Mouse (Mus musculus) kidney, embryonic 14.5 days (tissue): ENCODE measurements around the gene Syngr4. TPM values are rescaled to one million over a fixed set of nuclear protein-coding genes. Genes with fewer than 3 reads are reported as not detected.
"Not testable (repeated sequence)": the region's sequence is repeated elsewhere in the genome, so short reads cannot be mapped to it uniquely, and the experiment has no call there.

ENCODE experiments used
- ATAC-seq: fragments of 200-750 bp; cut with Nextera tagmentation; 2 replicates; pipeline ENCODE4 v1.8.0; 2017; ENCODE audit warnings: moderate number of reproducible peaks, mild to moderate bottlenecking, moderate TSS enrichment, moderate library complexity; ENCODE audit not compliant: low FRiP score, low TSS enrichment
- H3K27ac ChIP-seq: fragments of 300-500 bp; sonication (generic); 2 replicates; pipeline ENCODE4 v1.5.1; 2014; ENCODE audit warnings: low read depth, mild to moderate bottlenecking, low read length, moderate library complexity, mixed read lengths
- H3K27me3 ChIP-seq: fragments of 300-500 bp; sonication (generic); 2 replicates; pipeline ENCODE4 v1.6.1; 2014; ENCODE audit warnings: mild to moderate bottlenecking, low read length; ENCODE audit not compliant: control insufficient read depth, insufficient read depth
- H3K36me3 ChIP-seq: fragments of 300-500 bp; sonication (generic); 2 replicates; pipeline ENCODE4 v1.6.1; 2014; ENCODE audit warnings: low read length, mixed read lengths; ENCODE audit not compliant: control insufficient read depth, insufficient read depth
- H3K4me1 ChIP-seq: fragments of 300-500 bp; sonication (generic); 2 replicates; pipeline ENCODE4 v1.6.1; 2014; ENCODE audit warnings: low read length, mixed read lengths; ENCODE audit not compliant: control insufficient read depth, insufficient read depth
- H3K4me2 ChIP-seq: fragments of 300-500 bp; sonication (generic); replicated peaks from 2 replicates; pipeline ENCODE4 v1.6.1; 2014; ENCODE audit warnings: low read depth, mild to moderate bottlenecking, low read length
- H3K4me3 ChIP-seq: fragments of 300-500 bp; sonication (generic); 2 replicates; pipeline ENCODE4 v1.5.1; 2014; ENCODE audit warnings: mild to moderate bottlenecking, low read length
- H3K9ac ChIP-seq: fragments of 300-500 bp; sonication (generic); 2 replicates; pipeline ENCODE4 v1.6.1; 2014; ENCODE audit warnings: low read depth, mild to moderate bottlenecking, low read length, moderate library complexity
- H3K9me3 ChIP-seq: fragments of 300-500 bp; sonication (generic); 2 replicates; pipeline ENCODE4 v1.6.1; 2016; ENCODE audit warnings: low read length; ENCODE audit not compliant: control insufficient read depth
- WGBS: fragments of 180-500 bp; shearing (Covaris S2); extraction: QIAGEN DNeasy Blood & Tissue Kit; methylation state at CpG from one replicate; pipeline ENCODE4 v1.1.7; 2014; 5-methylcytosine and 5-hydroxymethylcytosine counted together
- polyA plus RNA-seq: library from polyadenylated mRNA; unstranded; fragments of >200 nt; fragmentation: Nextera tagmentation; extraction: Ambion mirVana; gene quantifications from 2 replicates; pipeline ENCODE4 v1.2.1, GENCODE M21; 2014

Syngr4 gene
- polyA plus RNA-seq = 0.90 and 2.1 TPM in 2 replicates

DNA sequence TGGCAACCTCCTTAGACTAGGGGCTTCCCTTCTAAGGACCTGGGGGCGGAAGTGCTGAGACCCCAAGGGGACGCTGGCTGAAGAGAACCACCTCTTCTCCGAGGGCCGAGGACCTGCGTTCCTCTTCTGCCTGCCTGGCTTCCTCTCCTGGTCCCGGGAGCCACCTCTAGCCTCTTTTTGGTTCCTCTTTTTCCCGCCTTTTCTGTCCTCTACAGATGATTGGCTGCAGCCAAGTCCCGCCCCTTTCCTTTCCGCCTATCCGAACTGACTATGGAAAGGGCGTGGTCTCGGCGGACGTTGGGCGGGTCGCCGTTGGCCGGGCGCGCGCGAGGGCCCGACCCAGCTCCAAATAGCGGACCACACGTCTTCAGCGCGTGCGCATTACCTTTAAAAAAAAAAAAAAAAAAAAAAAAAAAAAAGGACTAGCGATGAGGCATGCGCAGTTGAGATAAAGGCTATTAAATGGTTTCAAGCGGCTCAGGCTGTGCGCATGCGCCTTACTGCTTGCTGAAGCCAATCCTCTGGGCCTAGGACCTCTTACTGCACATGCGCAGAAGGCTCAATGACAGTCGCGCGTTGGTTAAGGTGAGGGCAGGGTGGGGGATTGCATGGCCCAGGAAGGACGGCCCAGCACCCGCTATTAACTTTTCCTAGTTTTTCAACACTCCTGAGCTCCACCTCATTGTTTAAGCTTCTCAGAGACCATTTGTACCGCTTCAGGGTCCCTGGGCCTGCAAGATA is at the start of gene Syngr4, which contains the start of gene Tmem143:
Gene Syngr4, minus strand, starts transcription at position 198 of the 741 bp plus-strand sequence.
Gene Tmem143, plus strand, starts transcription at position 425 of the 741 bp plus-strand sequence.
- Histone ChIP-seq H3K27ac (peak within 1 kb of the TSS; percentile 57; the same call in 1 of the 2 replicates), H3K9me3 (no peaks in the 10 kb centered on the region), H3K9ac (peak within 1 kb of the TSS; percentile 54), H3K36me3 (no peaks in the 10 kb centered on the region), H3K4me1 (no peaks in the 10 kb centered on the region), H3K4me3 (peak within 1 kb of the TSS; percentile 37), H3K27me3 (no peaks in the 10 kb centered on the region), H3K4me2 (peak within 1 kb of the TSS; percentile 71)
- 1% methylated on average over 40 of the region's 40 CpGs for WGBS
- ATAC-seq = peak; percentile 86

GRCm38 (mm10) chr7:45943280-45943679 is 46.8 kb upstream of the Syngr4 start:
- not testable (repeated sequence) for H3K4me2 ChIP-seq, H3K9ac ChIP-seq, H3K27me3 ChIP-seq, H3K36me3 ChIP-seq, H3K9me3 ChIP-seq, H3K27ac ChIP-seq, H3K4me3 ChIP-seq, ATAC-seq, H3K4me1 ChIP-seq
- 89% methylated on average over 1 of the region's 1 CpGs for WGBS

GRCm38 (mm10) chr7:45941986-45942385 is 45.5 kb upstream of the Syngr4 start:
- H3K4me3 ChIP-seq = no peak overlapping the region
- H3K27me3 ChIP-seq = no peaks in the 10 kb centered on the region

DNA sequence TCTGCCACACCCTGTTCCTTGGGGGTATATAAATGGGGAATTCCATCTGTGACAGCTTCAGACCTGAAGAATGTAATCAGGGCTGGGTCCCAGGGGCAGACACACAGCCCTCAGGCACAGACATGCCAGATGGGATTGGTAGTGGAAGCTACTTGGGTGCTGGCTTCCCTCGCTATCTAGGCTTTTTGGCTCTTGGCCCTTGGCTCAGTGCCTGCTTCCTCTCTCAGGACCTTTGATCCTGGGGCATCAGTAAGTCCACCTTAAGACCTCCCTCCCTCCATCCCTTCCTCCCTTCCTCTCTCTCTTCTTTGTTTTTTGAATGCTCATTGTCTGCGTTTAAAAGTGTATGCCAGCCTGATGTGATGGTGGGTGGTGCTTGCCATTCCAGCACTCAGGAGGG is 43.3 kb upstream of the Syngr4 start:
- no peak for ATAC-seq
- Histone ChIP-seq H3K4me3 (no peak overlapping the region), H3K27me3 (no peaks in the 10 kb centered on the region), H3K4me2 (no peak overlapping the region), H3K4me1 (no peaks in the 10 kb centered on the region), H3K36me3 (no peaks in the 10 kb centered on the region), H3K9me3 (no peaks in the 10 kb centered on the region), H3K27ac (no peak overlapping the region), H3K9ac (no peak overlapping the region)
- 39% methylated on average over 2 of the region's 2 CpGs for WGBS

More at GRCm38 (mm10) chr7:45941986-45942385, 45.5 kb upstream of the Syngr4 start:
- Histone ChIP-seq H3K36me3 (no peaks in the 10 kb centered on the region), H3K4me1 (no peaks in the 10 kb centered on the region), H3K4me2 (no peak overlapping the region), H3K27ac (no peak overlapping the region), H3K9ac (no peak overlapping the region), H3K9me3 (no peaks in the 10 kb centered on the region)
- WGBS = 79% methylated on average over 9 of the region's 9 CpGs
- ATAC-seq = no peak

DNA sequence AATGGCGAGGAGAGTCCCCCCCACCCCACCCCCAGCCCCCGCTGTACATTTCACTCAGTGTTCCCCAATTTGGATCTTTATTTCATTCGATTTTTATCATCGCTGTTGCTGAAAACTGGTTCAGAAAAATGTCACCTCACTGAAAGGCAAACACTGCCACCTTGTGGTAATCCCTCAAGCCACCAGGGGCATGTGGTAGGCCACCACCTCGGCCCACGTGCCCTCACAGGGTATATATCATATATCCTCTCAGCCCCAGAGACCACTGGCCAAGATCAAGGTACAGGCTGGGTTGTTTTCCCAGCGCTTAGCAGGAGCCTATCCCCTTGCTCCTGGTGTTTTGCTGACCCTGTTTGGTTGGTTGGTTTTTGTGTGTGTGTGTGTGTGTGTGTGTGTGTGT is 38.6 kb upstream of the Syngr4 start:
- WGBS = 25% methylated on average over 7 of the region's 7 CpGs
- H3K4me2 ChIP-seq = no peak overlapping the region
- H3K4me1 ChIP-seq = no peaks in the 10 kb centered on the region
- H3K4me3 ChIP-seq = no peak overlapping the region
- H3K9ac ChIP-seq = no peak overlapping the region
- peak; percentile 88 for ATAC-seq
- H3K27ac ChIP-seq = no peak overlapping the region
- no peaks in the 10 kb centered on the region for H3K27me3 ChIP-seq
- no peaks in the 10 kb centered on the region for H3K36me3 ChIP-seq
- no peaks in the 10 kb centered on the region for H3K9me3 ChIP-seq

DNA sequence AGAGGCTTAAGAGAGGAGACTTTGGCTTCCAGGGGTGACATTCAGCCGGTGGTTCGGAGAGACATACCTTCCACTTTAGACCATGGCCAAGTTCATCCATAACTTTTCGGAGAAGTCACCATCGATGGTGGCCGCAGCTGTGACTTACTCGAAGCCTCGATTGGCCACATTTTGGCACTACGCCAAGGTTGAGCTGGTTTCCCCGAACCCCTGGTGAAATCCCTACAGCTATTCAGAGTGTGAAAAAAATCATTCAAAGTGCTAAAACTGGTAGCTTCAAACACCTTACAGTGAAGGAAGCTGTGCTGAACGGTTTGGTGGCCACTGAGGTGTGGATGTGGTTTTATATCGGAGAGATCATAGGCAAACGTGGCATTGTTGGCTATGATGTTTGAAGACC is 37.3 kb upstream of the Syngr4 start:
- not testable (repeated sequence) for H3K9ac ChIP-seq, H3K4me2 ChIP-seq, H3K27me3 ChIP-seq, H3K36me3 ChIP-seq, H3K4me3 ChIP-seq, ATAC-seq, H3K9me3 ChIP-seq, H3K4me1 ChIP-seq, H3K27ac ChIP-seq
- WGBS = 91% methylated on average over 12 of the region's 12 CpGs

DNA sequence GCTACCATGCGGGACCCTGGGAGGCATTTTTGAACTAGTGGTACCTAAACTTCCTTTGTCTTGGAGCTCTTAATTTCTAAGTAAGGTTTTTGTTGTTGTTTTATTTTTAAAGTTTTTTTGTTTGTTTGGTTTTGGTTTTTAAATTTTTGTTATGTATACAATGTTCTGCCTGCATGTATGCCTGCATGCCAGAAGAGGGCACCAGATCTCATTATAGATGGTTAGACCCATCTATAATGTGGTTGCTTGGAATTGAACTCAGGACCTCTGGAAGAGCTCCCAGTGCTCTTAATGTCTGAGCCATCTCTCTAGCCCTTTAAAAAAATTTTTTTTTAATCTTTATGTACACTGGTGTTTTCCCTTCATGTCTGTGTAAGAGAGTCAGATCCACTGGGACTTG is 33.2 kb upstream of the Syngr4 start:
- Histone ChIP-seq H3K27me3 (no peaks in the 10 kb centered on the region), H3K9me3 (0 out of 2 replicates have a peak, but pooled peaks cover 4% of the 10 kb centered on the region), H3K4me3 (no peak overlapping the region), H3K27ac (no peak overlapping the region), H3K4me1 (peaks cover 3% of the 10 kb centered on the region; the same call in 1 of the 2 replicates), H3K36me3 (no peaks in the 10 kb centered on the region), H3K4me2 (no peak overlapping the region), H3K9ac (no peak overlapping the region)
- WGBS = 90% methylated on average over 1 of the region's 1 CpGs
- ATAC-seq = no peak

DNA sequence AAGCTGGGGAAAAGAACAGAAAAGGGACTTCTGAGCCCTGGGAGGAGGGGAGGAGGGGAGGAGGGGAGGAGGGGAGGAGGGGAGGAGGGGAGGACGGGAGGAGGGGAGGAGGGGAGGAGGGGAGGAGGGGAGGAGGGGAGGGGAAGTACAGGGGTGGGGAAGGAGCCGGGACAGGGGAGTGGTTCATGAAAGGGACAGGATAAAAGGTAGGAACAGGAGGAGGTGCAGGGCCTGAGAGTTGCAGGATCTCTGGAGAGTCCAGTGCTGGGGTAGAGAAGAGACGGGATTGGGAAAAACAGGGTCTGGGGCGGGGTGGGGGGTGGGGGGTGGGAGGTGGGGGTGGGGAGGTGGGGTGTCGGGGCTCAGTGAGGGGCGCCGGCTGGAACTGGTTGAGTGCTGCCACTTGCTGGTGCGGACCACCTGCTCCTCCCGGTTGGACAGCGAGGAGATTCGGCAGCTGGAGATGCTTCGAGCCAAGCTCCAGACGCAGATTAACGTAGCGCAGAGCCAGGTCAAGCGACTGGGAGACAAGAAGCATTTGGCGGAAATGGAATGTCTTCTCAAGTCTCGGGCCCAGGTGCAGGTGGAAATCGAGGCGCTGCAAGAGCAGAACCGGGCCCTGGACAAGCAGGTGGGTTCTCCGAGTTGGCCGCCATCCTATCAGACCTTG is 32.2 kb upstream of the Syngr4 start:
- Histone ChIP-seq H3K4me2 (peak overlapping the region; percentile 30), H3K4me1 (peaks cover 6% of the 10 kb centered on the region; the same call in 1 of the 2 replicates), H3K9ac (no peak overlapping the region), H3K27me3 (no peaks in the 10 kb centered on the region), H3K9me3 (0 out of 2 replicates have a peak, but pooled peaks cover 4% of the 10 kb centered on the region), H3K4me3 (peak overlapping the region; percentile 6; the same call in 1 of the 2 replicates), H3K27ac (no peak overlapping the region), H3K36me3 (no peaks in the 10 kb centered on the region)
- no peak for ATAC-seq
- 14% methylated on average over 19 of the region's 23 CpGs for WGBS

DNA sequence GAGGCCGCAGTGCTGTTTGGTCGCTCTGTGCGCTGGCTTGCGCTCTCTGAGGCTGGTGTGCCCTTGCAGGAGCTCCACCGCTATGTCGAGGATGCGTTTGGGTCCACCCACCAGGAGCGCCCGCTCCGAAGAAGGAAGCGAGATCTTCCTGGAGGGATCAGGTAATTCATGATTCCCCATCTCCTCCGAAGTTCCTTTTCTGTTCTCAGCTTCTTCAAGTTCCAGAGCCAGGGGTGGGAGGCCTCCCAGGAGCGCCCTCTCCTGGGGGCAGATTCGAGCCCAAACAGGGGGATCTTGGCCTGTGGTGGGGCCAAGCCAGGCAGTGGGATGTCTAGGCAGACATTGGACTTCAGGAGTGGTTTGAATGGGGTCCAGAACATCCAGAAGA is 27.9 kb upstream of the Syngr4 start:
- peak overlapping the region; percentile 56; the same call in 1 of the 2 replicates for H3K9ac ChIP-seq
- no peaks in the 10 kb centered on the region for H3K27me3 ChIP-seq
- 0 out of 2 replicates have a peak, but pooled peaks cover 4% of the 10 kb centered on the region for H3K9me3 ChIP-seq
- WGBS = 7% methylated on average over 14 of the region's 14 CpGs
- peak overlapping the region; percentile 90 for H3K27ac ChIP-seq
- H3K4me2 ChIP-seq = peak overlapping the region; percentile 68
- no peaks in the 10 kb centered on the region for H3K36me3 ChIP-seq
- H3K4me3 ChIP-seq = peak overlapping the region; percentile 40
- ATAC-seq = no peak; the same call in 1 of the 2 replicates
- peaks cover 35% of the 10 kb centered on the region for H3K4me1 ChIP-seq
